Mouse (Mus musculus): ENCODE data around the gene Zfp984.

- TF ChIP-seq CTCF (IDR thresholded peaks at IDR 0.05) (no peak), EP300 (IDR thresholded peaks at IDR 0.05) (no peak)
Measured at GRCm38 (mm10) chr4:147850776-147851175, 41.2 kb upstream of the Zfp984 start.
